Mouse (Mus musculus) hindbrain, embryonic 10.5 days (tissue): ENCODE results near the gene Vsir. TPM values are rescaled to one million over a fixed set of nuclear protein-coding genes. Genes with fewer than 3 reads are reported as not detected.

ENCODE experiments used
- DNase-seq: peaks from one replicate; pipeline ENCODE4 v3.0.0-alpha.2; 2017; ENCODE audit warnings: low spot score
- H3K27ac ChIP-seq: fragments of 300-500 bp; sonication (generic); 2 replicates; pipeline ENCODE4 v1.5.1; 2016; ENCODE audit warnings: mild to moderate bottlenecking, moderate library complexity
- H3K27me3 ChIP-seq: fragments of 300-500 bp; sonication (generic); 2 replicates; pipeline ENCODE4 v1.6.1; 2016; ENCODE audit warnings: mild to moderate bottlenecking; ENCODE audit not compliant: poor library complexity, insufficient read depth, severe bottlenecking
- H3K36me3 ChIP-seq: fragments of 300-500 bp; sonication (generic); 2 replicates; pipeline ENCODE4 v1.6.1; 2016; ENCODE audit warnings: mild to moderate bottlenecking, moderate library complexity
- H3K4me1 ChIP-seq: fragments of 300-500 bp; sonication (generic); replicated peaks from 2 replicates; pipeline ENCODE4 v1.6.1; 2016; ENCODE audit warnings: mild to moderate bottlenecking
- H3K4me3 ChIP-seq: fragments of 300-500 bp; sonication (generic); 2 replicates; pipeline ENCODE4 v1.5.1; 2016; ENCODE audit warnings: mild to moderate bottlenecking, moderate library complexity
- H3K9me3 ChIP-seq: fragments of 300-500 bp; sonication (generic); 2 replicates; pipeline ENCODE4 v1.6.1; 2016; ENCODE audit warnings: mild to moderate bottlenecking, moderate library complexity
- WGBS: fragments of 180-500 bp; shearing (Covaris S2); methylation state at CpG from one replicate; pipeline ENCODE4 v1.1.7; 2016; 5-methylcytosine and 5-hydroxymethylcytosine counted together
- polyA plus RNA-seq: library from polyadenylated mRNA; unstranded; fragments of >200 nt; fragmentation: Nextera tagmentation; extraction: Ambion mirVana; gene quantifications from 2 replicates; pipeline ENCODE4 v1.2.1, GENCODE M21; 2016

The Vsir gene
- 1.8 and 2.0 TPM in 2 replicates for polyA plus RNA-seq

- peak; percentile 82 for DNase-seq
- H3K27me3 ChIP-seq: peaks cover 36% of the 10 kb centered on the region
- peak within 1 kb of the TSS; percentile 69; the same call in 1 of the 2 replicates for H3K27ac ChIP-seq
- H3K36me3 ChIP-seq: no peaks in the 10 kb centered on the region
- H3K4me1 ChIP-seq: peaks cover 74% of the 10 kb centered on the region
- no peaks in the 10 kb centered on the region for H3K9me3 ChIP-seq
- peak within 1 kb of the TSS; percentile 47 for H3K4me3 ChIP-seq
- WGBS: under 1% methylated on average over 37 of the region's 37 CpGs
Observed at GRCm38 (mm10) chr10:60346701-60347405, at the start of gene Vsir. Vsir (plus strand) TSS chr10:60346851.

- WGBS: 97% methylated on average over 12 of the region's 12 CpGs
- H3K9me3 ChIP-seq: no peaks in the 10 kb centered on the region
- no peak overlapping the region for H3K27ac ChIP-seq
- peaks cover 86% of the 10 kb centered on the region for H3K36me3 ChIP-seq
- no peaks in the 10 kb centered on the region for H3K27me3 ChIP-seq
- H3K4me1 ChIP-seq: peaks cover 18% of the 10 kb centered on the region
- H3K4me3 ChIP-seq: no peak overlapping the region
- no peak for DNase-seq
Observed at GRCm38 (mm10) chr10:60299636-60300035, 47.0 kb upstream of the Vsir start.

DNA sequence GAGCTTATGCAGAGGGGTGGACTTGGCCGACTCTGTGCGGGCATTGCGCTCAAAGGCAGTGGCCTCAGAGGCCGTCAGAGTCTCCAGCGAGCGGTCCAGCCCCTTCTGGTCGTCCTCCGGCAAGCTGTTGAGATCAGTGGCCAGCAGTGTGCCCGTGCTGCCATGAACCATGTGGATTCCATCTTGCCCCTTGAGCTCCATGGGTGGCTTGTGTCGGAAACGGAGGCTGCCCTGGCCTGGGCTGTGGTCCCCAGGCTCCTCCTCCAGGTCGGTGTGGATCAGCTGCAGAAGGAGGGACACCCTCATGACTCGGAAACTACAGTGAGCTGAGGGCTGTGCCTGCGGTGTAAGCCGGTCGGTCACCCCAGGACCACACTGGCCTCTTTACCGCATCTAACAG lies 43.2 kb upstream of the Vsir start:
- Histone ChIP-seq H3K9me3 (no peaks in the 10 kb centered on the region), H3K4me3 (no peak overlapping the region), H3K4me1 (peaks cover 18% of the 10 kb centered on the region), H3K27ac (no peak overlapping the region), H3K27me3 (no peaks in the 10 kb centered on the region), H3K36me3 (peaks cover 53% of the 10 kb centered on the region)
- WGBS: 88% methylated on average over 17 of the region's 17 CpGs
- no peak for DNase-seq

GRCm38 (mm10) chr10:60304854-60305628 lies 41.6 kb upstream of the Vsir start:
- Histone ChIP-seq H3K27ac (peak overlapping the region; percentile 4; the same call in 1 of the 2 replicates), H3K4me1 (peaks cover 18% of the 10 kb centered on the region), H3K36me3 (peaks cover 37% of the 10 kb centered on the region), H3K9me3 (no peaks in the 10 kb centered on the region), H3K27me3 (no peaks in the 10 kb centered on the region), H3K4me3 (no peak overlapping the region)
- peak; percentile 85 for DNase-seq
- WGBS: 64% methylated on average over 15 of the region's 15 CpGs

GRCm38 (mm10) chr10:60310629-60311028 lies 36.0 kb upstream of the Vsir start:
- Histone ChIP-seq H3K4me1 (no peaks in the 10 kb centered on the region; the same call in 1 of the 2 replicates), H3K27me3 (no peaks in the 10 kb centered on the region), H3K4me3 (no peak overlapping the region), H3K36me3 (no peaks in the 10 kb centered on the region), H3K27ac (no peak overlapping the region), H3K9me3 (no peaks in the 10 kb centered on the region)
- WGBS: 90% methylated on average over 13 of the region's 13 CpGs
- no peak for DNase-seq

DNA sequence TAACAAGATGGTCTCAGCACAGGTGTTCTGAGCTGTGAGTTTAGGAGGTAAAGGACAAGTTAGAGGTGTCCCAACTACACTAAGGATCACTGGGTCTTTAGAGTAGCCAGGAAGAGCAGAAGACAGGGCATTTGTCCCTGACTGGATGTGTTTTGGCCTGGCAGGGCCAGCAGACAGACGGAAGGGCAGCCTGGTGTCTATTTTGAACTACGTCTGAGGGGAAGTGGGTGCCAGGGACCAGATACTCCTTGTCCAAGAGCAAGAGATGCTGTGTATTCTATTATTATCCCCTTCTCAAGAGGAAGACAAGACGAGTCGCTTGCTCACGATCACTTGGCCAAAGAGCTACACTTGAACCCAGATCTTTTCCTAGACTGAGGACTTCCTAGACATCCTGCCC lies 33.0 kb upstream of the Vsir start:
- Histone ChIP-seq H3K27ac (no peak overlapping the region), H3K4me1 (peaks cover 7% of the 10 kb centered on the region; the same call in 1 of the 2 replicates), H3K9me3 (no peaks in the 10 kb centered on the region), H3K36me3 (no peaks in the 10 kb centered on the region), H3K4me3 (no peak overlapping the region), H3K27me3 (no peaks in the 10 kb centered on the region)
- 94% methylated on average over 5 of the region's 5 CpGs for WGBS
- DNase-seq: no peak

GRCm38 (mm10) chr10:60316166-60316565 lies 30.5 kb upstream of the Vsir start:
- no peak for DNase-seq
- Histone ChIP-seq H3K4me1 (peaks cover 7% of the 10 kb centered on the region; the same call in 1 of the 2 replicates), H3K27me3 (no peaks in the 10 kb centered on the region), H3K9me3 (no peaks in the 10 kb centered on the region), H3K4me3 (no peak overlapping the region), H3K27ac (no peak overlapping the region), H3K36me3 (no peaks in the 10 kb centered on the region)
- whole genome bisulfite sequencing: 91% methylated on average over 4 of the region's 4 CpGs

DNA sequence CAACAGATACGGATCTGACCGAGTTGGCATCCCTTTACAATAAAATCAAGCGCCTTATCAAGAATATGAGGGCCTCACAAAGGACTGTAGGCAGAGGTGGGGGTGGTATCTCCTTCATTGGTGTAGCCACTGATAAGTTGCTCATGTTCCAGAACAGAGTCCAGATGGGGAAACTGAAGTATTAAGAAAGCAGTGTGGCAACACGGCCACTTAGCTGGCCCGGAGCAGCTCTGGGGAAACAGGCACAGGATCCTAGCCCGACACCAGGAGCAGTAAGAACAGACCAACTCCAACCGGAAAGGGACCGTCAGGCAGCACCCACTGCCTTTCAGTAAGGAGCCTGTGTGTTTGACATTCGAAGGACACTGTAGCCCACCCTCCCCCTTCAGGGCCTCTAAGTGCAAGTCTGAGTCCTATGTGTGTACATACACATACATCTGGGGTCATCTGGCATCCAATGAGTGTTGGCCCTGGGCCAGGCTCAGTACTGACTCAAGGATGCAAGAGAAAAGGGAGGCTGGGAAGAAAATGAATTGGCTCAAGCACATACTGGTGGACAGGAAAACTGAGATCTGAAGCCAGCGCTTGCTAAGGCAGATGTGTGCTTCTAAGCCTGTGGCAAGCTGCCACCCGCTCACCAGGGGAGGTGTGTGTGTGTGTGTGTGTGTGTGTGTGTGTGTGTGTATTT lies 17.5 kb upstream of the Vsir start:
- Histone ChIP-seq H3K4me3 (no peak overlapping the region), H3K27ac (no peak overlapping the region; the same call in 1 of the 2 replicates), H3K36me3 (no peaks in the 10 kb centered on the region), H3K4me1 (peaks cover 4% of the 10 kb centered on the region), H3K9me3 (no peaks in the 10 kb centered on the region), H3K27me3 (no peaks in the 10 kb centered on the region)
- no peak for DNase-seq
- WGBS: 87% methylated on average over 11 of the region's 11 CpGs

DNA sequence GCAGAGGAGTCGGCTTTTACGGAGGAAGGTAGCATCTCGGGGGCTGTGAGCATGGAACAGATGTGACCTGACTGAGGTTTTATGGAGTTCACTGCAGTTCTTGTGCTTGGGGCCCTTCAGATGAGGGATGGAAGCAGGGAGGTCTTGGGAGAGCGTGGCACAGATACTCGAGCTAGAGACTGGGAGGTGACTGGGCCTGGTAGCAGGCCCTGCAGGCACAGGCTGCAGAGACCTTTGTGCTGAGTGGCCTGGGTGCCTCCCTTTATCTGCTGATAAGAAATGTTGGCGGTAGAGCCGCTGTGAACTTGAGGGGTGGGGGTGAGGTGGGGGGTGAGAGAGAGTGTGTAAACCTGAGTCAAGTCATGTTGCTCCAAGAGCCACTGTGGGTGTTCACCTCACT lies 12.1 kb upstream of the Vsir start:
- H3K9me3 ChIP-seq: no peaks in the 10 kb centered on the region
- DNase-seq: no peak
- H3K4me3 ChIP-seq: no peak overlapping the region
- no peaks in the 10 kb centered on the region for H3K4me1 ChIP-seq
- H3K27ac ChIP-seq: no peak overlapping the region
- no peaks in the 10 kb centered on the region for H3K36me3 ChIP-seq
- H3K27me3 ChIP-seq: no peaks in the 10 kb centered on the region
- WGBS: 77% methylated on average over 7 of the region's 7 CpGs

- Histone ChIP-seq H3K9me3 (no peaks in the 10 kb centered on the region), H3K4me3 (no peak overlapping the region), H3K27ac (no peak overlapping the region), H3K27me3 (no peaks in the 10 kb centered on the region), H3K4me1 (no peaks in the 10 kb centered on the region), H3K36me3 (no peaks in the 10 kb centered on the region)
- DNase-seq: no peak
- WGBS: 93% methylated on average over 4 of the region's 4 CpGs
Observed at GRCm38 (mm10) chr10:60335021-60335420, 11.6 kb upstream of the Vsir start.

DNA sequence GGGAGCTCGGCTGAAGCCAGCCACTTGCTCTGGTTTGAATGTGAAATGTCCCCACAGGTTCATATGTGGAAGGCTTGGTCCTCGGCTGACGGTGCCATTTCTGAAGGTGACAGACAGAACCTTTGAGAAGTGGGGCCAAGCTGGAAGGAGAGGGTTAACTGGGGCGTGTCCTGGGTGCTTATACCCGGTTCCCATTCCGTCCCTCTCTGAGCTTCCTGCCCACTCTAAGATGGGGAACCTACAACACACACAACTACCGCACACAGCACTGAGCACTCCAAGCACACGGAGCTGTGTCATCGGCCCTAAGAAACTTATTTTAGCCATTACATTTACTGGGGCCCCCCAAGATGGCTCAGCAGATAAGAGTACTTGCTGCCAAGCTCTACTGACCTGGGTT lies 5.1 kb upstream of the Vsir start:
- no peak overlapping the region for H3K4me3 ChIP-seq
- peaks cover 8% of the 10 kb centered on the region for H3K27me3 ChIP-seq
- DNase-seq: no peak
- H3K27ac ChIP-seq: no peak overlapping the region
- 81% methylated on average over 9 of the region's 9 CpGs for WGBS
- no peaks in the 10 kb centered on the region for H3K9me3 ChIP-seq
- peaks cover 21% of the 10 kb centered on the region for H3K4me1 ChIP-seq
- no peaks in the 10 kb centered on the region for H3K36me3 ChIP-seq

DNA sequence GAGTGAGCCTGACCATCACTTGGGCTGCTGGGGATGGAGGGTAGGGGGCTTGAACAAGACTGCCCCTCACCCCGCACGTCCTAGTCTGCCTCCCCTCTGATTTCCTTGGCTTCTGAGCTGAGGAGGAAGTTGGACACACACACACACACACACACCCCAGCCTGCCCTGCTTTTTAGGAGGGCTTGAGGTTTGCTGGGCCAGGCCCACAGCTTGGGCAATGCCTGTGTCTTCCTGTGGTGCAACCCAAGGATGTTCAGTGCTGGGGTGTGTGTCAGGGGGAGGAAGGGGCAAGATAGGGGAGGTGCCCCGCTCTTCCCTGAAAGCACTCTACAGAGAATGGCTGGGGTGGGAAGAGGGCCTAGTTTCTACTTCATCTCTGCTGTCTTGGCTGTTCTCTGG lies 2.5 kb upstream of the Vsir start:
- Histone ChIP-seq H3K36me3 (no peaks in the 10 kb centered on the region), H3K27me3 (peaks cover 33% of the 10 kb centered on the region), H3K27ac (peak overlapping the region; percentile 35), H3K9me3 (no peaks in the 10 kb centered on the region), H3K4me3 (no peak overlapping the region), H3K4me1 (peaks cover 47% of the 10 kb centered on the region)
- no peak for DNase-seq
- 78% methylated on average over 3 of the region's 3 CpGs for WGBS

DNA sequence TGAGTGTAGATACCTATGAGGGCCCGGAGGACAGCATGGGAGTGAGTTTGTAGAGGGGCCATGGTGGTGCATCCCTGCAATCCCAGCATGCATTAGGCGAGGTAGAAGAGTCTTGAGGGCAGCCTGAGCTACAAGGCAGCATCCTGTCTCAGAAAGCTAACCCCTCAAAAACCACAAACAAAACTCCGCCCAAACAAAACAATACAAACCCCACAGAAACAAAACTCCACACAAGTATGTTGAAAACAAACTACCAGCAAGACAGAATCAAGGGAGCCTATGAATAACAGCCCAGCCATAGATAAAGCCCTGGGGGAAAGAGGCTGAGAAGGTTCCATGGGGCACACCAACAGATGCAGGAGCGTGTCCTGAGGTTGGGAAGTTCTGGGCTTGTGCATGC lies 595 bp upstream of the Vsir start:
- Histone ChIP-seq H3K27ac (no peak overlapping the region), H3K9me3 (no peaks in the 10 kb centered on the region), H3K27me3 (peaks cover 36% of the 10 kb centered on the region), H3K4me3 (peak overlapping the region; percentile 47; the same call in 1 of the 2 replicates), H3K36me3 (no peaks in the 10 kb centered on the region), H3K4me1 (peaks cover 66% of the 10 kb centered on the region)
- WGBS: 78% methylated on average over 4 of the region's 4 CpGs
- no peak for DNase-seq
